Mouse (Mus musculus): ENCODE measurements around the gene CK137956. TPM values are rescaled to one million over a fixed set of nuclear protein-coding genes. Genes with fewer than 3 reads are reported as not detected.

The CK137956 gene
- not detected for total RNA-seq (2021)

DNA sequence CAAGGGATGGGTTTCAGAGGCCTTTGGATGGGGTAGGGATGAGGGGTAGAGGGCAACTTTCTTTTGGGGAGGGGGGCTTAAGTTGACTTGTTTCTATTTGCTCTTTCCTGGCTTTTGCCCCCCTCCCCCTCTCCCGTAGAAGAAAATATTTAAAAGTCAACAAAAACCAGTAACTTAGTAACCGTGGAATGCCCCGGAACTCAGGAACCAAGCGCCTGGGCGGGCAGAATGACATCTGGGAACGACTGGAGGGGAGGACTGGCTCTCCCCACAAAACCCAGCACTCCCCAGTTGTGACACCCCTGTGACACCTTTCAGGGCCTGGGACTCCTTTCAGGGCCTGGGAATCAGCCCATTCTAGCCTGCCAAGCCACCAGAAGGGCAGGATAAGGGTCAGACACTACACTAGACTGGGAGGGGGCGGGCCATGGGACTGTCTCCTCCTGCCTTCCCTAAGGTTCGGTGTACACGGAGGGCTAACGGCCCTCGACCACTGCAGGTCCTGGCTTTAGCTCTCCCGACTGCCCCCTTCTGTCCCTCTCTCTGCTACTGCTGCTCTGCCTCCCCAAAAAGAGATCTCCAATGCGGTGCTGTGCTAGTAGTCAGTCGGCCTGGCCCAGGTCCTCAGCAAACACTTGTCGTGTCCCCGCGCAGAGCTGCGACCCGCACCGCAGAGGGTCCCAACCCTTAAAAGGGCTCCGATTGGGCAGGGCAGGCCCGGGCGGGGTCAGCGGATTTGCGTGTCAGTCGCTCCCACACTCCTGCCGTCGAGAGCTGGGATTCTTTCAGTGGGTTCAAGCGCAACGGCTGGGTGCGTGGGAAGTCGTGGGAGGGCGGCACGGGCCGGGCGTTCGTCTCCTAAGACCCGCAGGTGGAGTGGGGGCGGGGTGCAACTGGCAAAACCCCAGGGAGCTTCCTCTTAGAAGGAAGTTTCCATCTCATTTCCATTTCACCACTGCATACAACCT is at the start of gene CK137956:
Gene CK137956 (minus strand): TSS at position 51 of the 968 bp plus-strand sequence.
- intact Hi-C loops (cut with DNase I), result no loop called here
- DNase-seq (ENCODE audit: low spot score), result no peak

DNA sequence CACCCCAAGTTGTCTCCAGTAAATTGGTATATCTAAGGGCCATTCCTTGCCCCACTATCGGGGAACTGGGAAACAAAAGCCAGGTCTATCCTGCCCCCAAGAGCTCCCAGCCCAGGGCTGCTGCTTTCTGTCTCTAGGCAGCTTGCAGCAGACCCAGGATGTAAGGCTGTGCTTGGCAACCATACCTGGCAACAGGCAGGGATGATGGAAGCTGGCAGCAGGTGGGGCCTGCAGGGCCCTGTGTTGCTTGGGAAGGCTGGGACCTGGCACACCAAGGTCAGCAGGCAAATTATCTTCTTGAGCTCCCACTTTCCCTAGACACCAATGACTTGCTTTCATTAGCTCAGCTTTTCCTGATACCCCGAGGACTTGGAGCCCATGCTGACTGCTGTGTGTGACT is 48.7 kb upstream of the CK137956 start:
- intact Hi-C loops (cut with DNase I), result no loop called here

GRCm38 (mm10) chr4:128004797-128005452 is 34.2 kb upstream of the CK137956 start:
- DNase-seq (ENCODE audit: low spot score), result no peak
- intact Hi-C loops (cut with DNase I), result no loop called here

More for the DNA sequence above, 48.7 kb upstream of the CK137956 start:
- no peak for DNase-seq (ENCODE audit: low spot score)

GRCm38 (mm10) chr4:128002638-128003101 is 31.9 kb upstream of the CK137956 start:
- intact Hi-C loops (cut with DNase I), result no loop called here
- DNase-seq (ENCODE audit: low spot score), result no peak

DNA sequence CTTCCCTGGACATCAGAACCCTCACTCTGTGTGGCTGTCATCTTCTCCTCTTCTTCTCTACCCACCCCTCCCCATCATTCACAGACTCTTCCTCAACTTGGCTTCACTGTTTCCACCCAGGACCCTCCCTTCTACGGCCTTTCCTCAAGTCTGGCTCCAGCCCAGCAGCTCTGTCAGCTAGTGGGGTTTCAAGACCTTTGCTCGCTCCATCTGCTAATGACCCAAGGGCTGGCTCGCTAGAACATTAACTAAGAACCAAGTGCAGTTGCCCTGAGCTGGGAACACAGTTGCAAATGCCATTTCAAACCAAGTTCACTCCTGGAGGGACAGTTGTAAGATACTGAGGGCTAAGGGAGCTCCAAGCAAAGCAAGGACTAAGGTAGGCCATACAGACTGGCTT is 28.5 kb upstream of the CK137956 start:
- DNase-seq (ENCODE audit: low spot score), result no peak
- intact Hi-C loops (cut with DNase I), result no loop called here

DNA sequence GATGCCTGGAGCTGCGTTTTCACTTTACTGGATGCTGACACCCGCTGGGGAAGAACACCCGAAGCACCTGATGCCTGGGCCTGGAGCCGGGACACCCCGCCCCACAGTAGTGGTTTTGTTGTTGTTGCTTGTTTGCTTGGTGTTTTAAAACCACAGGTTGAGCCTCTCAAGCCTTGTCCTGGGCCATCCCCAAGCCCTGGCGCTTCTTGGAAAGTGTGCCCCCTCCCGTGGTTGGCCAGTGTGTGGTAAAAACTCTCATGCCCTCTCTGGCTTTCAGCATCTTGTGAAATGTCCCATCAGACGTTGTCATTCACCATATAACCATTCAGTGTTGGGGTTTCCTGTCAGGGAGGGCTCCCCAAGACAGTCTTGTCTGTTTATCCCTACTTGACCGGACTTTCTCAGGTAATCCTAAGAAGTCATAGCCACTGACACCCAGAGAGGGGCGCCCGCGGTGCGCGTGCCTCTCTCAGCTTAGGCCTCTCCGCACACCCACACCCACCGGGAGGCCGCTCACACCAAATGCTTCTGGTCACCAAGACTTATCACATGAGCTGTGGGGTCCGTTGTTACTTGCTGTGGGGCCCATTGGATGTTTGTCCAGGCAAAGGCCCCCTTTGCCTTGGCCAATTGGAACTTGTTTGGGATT is 18.7 kb upstream of the CK137956 start:
- intact Hi-C loops (cut with DNase I), result no loop called here
- DNase-seq (ENCODE audit: low spot score), result no peak

- no peak for DNase-seq (ENCODE audit: low spot score)
- intact Hi-C loops (cut with DNase I), result no loop called here
Observed at GRCm38 (mm10) chr4:127988526-127989180, 17.9 kb upstream of the CK137956 start.

- DNase-seq (ENCODE audit: low spot score), result no peak
- intact Hi-C loops (cut with DNase I), result no loop called here
Observed at GRCm38 (mm10) chr4:127987784-127988455, 17.2 kb upstream of the CK137956 start, which contains the start of gene Csmd2. TSS of gene Csmd2 (plus strand) at chr4:127987857.

DNA sequence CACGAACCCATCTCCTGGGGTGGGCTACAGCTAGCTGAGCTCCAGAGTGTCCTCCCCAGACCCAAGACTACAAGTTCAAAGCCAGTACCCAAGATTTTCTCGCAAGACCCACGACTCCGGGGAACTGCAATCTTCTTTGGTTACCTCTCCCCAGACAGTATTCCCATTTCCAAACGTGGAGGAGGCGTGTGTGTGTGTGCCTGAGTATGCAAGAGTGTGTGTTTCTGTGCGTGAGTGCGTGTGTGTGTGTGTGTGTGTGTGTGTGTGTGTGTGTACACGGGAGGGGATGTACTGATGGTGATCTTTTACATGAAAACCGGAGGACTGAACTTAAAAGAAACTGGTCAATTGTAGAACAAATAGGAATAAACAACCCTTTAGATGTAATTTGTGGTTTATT is 16.5 kb upstream of the CK137956 start:
- intact Hi-C loops (cut with DNase I), result no loop called here
- DNase-seq (ENCODE audit: low spot score), result no peak

- intact Hi-C loops (cut with DNase I), result no loop called here
- DNase-seq (ENCODE audit: low spot score), result no peak
Observed at GRCm38 (mm10) chr4:127986491-127987075, 15.8 kb upstream of the CK137956 start.

DNA sequence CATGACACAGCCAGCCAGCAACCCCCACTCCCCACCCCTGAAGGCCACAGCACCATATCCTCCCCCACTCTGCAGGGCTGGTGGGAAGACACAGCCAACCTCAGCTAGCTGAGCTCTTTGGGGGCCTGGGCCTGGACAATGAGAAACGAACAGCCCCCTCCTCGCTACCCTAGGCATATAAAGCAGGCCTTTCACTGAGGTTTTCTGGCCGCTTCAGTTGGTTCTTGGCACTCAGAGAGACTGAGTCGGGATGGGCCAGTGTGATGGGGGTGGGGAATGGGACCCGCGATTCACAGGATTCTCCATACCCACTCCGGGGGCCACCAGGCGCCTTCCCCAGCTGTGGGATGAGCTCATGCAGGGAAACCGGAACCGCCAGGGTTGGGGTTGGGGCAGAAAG is 15.1 kb upstream of the CK137956 start:
- intact Hi-C loops (cut with DNase I), result no loop called here
- DNase-seq (ENCODE audit: low spot score), result no peak

DNA sequence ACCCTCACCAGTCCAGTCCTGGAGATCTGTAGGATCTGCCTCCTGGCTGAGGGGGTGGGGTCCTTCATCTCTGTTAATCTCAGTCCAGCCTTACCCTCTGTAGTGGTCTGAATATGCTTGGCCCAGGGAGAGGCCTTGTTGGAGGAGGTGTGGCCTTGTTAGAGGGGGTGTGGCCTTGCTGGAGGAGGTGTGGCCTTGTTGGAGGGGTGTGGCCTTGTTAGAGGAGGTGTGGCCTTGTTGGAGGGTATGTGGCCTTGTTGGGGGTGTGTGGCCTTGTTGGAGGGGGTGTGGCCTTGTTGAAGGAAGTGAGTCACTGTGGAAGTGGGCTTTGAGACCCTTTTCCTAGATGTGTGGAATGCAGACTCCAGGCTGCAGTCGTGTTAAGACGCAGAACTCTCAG is 13.7 kb upstream of the CK137956 start:
- no peak for DNase-seq (ENCODE audit: low spot score)
- intact Hi-C loops (cut with DNase I), result no loop called here

- intact Hi-C loops (cut with DNase I), result no loop called here
- no peak for DNase-seq (ENCODE audit: low spot score)
Observed at GRCm38 (mm10) chr4:127981125-127981524, 10.4 kb upstream of the CK137956 start.

- no peak for DNase-seq (ENCODE audit: low spot score)
- intact Hi-C loops (cut with DNase I), result no loop called here
Observed at GRCm38 (mm10) chr4:127972976-127973375, 2.2 kb upstream of the CK137956 start.

DNA sequence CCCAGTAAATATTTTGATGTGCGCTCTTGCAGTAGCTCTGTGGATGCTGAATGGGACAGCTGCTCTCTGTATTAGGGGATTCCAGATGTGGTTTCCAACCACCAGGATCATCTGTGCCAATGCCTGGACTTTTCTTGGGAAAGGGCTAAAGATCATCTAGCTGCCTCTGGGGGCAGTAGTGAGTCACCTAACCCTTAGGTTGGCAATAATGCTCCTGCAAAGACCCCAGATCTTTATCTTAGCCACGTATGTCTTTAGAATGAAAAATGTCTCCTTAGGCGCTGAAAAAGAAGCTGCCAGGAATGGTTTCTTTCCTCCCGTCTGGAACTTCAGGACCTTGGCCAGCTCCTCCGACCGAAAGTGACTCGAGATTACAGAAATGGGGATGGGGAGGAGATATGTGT is 731 bp downstream of the CK137956 start:
- intact Hi-C loops (cut with DNase I), result no loop called here
- DNase-seq (ENCODE audit: low spot score), result no peak

DNA sequence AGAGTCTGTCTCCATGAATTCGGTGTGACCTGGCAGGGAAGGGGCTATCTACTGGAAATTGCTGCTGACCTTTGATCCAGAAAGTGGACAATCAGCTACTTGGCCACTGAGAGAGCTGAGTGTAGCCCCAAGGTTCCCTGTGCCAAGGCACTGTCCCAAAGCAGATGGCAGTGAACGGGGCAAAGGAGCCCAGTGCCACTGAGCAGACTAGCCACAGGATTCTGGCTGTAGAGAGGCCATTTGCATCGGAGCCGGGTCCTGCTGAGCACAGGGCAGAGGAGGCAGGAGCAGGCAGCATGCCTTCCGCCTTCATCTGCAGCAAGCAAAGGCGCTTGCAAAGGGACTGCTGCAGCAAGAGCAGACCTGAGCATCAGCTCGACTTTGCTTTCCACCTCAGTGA is 1.6 kb downstream of the CK137956 start:
- intact Hi-C loops (cut with DNase I), result no loop called here
- DNase-seq (ENCODE audit: low spot score), result no peak

- no peak for DNase-seq (ENCODE audit: low spot score)
- intact Hi-C loops (cut with DNase I), result no loop called here
Observed at GRCm38 (mm10) chr4:127953006-127953710, 17.6 kb downstream of the CK137956 start.

DNA sequence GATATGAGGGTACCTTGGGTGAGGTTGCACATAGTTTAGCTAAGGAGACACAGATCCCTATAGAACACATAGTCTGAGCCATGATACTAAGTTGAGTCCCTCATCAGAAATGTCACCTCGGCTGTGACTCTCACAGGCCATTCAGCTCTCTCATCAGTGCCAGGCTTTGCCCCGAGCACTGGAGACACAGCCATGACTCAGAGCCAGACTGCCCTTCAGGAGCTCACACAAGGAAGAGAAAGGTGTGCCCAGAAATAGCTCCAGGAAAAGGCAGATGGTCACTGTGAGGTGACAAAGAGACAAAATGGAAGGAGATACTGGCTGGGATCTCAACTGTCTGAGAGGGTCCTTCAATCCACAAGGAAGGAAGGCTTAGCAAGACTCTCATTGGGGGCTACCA is 23.1 kb downstream of the CK137956 start:
- intact Hi-C loops (cut with DNase I), result no loop called here
- DNase-seq (ENCODE audit: low spot score), result no peak

GRCm38 (mm10) chr4:127937474-127937873 is 33.3 kb downstream of the CK137956 start:
- DNase-seq (ENCODE audit: low spot score), result no peak
- intact Hi-C loops (cut with DNase I), result no loop called here
